Mouse (Mus musculus) ES-CJ7 (cell line): ENCODE results near the gene Gemin4.

Experiments
- DNase-seq: peaks from one replicate; pipeline ENCODE4 v3.0.0; 2011; ENCODE audit warnings: low read depth, low spot score

Gemin4 gene

GRCm38 (mm10) chr11:76217390-76217800 lies at the start of gene Gemin4, which contains the start of gene Dbil5:
TSS of gene Gemin4 (minus strand) at chr11:76217664.
TSS of gene Dbil5 (plus strand) at chr11:76217608.
- peak; percentile 99 for DNase-seq

- peak; percentile 67 for DNase-seq
These were observed 45.3 kb upstream of the Gemin4 start for GRCm38 (mm10) chr11:76262611-76263351.

DNA sequence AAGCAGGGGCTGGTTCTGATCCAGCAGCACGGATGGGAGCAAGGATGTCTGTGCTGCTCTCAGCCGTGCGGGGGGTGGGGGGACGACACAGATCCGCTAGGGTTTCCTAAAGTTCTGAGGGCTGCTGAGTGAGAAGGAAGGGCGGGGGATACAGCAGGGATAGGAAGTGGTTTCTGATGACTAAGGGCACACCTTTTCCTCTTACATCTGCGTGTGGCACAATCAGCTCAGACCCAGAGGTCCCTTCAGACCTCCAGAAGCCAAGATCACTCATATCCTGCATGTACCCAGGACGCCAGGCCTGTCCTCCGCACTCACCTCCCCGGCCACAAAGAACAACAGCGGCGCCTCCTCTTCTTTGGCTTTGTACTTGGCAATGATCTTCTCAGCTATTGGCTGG lies 43.8 kb upstream of the Gemin4 start:
- no peak for DNase-seq

GRCm38 (mm10) chr11:76260208-76261050 lies 43.0 kb upstream of the Gemin4 start:
- DNase-seq: no peak

DNA sequence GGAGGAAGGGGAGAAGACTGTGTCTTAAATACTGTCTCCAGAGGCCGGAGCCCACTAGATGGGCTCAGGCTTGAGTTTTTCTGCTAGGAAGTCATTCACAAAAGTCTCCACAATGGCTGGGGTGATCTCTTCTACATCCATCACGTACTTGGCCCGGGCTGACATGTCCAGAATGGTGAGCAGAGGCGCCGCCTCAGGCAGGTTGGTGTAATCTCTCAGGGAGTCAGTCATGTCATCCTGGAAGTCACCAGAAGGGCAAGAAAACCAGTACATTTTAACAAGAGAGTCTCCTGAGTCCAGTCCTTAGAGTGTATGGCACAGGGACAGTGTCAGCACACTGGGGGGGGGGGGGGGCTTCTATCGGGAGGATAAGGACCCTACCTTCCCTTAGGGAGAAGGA lies 41.0 kb upstream of the Gemin4 start:
- peak; percentile 45 for DNase-seq

GRCm38 (mm10) chr11:76257386-76257785 lies 39.9 kb upstream of the Gemin4 start:
- no peak for DNase-seq

GRCm38 (mm10) chr11:76256129-76256528 lies 38.7 kb upstream of the Gemin4 start:
- DNase-seq: no peak

- no peak for DNase-seq
These were observed 38.1 kb upstream of the Gemin4 start for GRCm38 (mm10) chr11:76255431-76256001.

DNA sequence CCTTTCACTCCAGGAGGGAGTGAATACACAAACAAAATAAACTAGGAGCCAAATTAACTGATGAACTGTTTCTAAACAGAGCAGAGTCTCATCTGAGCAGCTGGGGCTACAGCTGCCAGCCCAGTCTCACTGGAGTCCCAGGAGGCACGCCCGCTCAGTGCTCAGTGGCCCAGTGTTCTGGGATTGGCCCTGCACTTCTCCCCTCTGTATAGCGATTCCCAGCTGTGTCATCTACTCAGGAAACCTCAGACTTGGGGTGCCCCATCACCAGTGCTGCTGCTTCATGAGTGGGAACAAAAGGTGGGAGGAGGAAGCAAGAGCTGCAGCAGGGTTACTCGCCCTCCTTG lies 36.4 kb upstream of the Gemin4 start:
- DNase-seq: no peak

- peak; percentile 61 for DNase-seq
These were observed 35.9 kb upstream of the Gemin4 start for GRCm38 (mm10) chr11:76253145-76253917.

DNA sequence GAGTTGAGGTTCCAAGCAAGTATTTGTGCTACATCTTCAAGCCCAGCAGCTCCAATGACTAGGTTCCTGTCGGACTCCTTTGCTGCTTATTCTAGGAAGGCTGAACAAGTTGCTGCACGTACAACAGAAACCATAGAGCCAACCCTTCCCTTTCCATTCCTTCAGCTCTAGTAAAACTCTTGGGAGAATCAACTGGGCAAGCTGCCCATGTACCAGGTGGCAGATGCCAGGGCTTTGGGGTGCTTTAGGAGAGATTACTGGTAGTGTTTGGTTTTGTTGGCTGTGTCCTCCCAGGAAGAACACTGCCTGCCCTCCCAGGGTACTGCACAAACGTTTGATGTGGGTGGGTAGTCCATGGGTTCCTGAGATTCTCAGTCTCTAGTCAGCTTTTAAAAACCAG lies 34.6 kb upstream of the Gemin4 start:
- DNase-seq: no peak

DNA sequence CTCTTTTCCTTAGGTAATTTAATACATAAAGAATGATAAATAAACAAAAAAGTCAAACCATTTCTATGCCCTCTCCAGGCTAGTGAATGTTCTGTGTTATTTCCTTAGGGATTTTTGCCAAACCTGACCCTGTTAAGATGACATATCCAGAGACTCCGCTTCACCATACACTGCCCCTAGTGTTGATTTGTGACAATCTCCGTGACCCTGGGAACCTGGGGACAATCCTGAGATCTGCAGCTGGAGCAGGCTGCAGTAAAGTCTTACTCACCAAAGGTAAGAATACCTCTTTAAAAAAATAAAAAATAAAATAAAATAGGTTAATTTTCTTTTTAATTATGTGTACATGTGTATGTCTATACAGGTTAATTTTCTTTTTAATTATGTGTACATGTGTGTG lies 29.8 kb upstream of the Gemin4 start:
- DNase-seq: peak; percentile 57

DNA sequence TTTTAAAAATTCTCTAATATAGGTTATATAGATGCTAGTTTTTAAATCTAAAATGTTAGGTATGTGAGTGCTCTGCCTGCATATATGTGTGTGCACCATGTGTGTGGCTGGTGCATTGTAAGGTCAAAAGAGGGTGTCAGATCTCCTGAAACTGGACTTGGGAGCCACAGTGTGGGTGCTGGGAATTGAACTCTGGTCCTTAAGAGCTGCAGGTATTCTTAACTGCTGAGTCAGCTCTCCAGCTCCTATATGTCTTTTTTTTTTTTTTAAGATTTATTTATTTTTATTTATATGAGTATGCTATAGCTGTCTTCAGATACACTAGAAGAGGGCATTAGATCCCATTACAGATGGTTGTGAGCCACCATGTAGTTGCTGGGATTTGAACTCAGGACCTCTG lies 29.0 kb upstream of the Gemin4 start:
- DNase-seq: no peak

- DNase-seq: no peak
These were observed 26.5 kb upstream of the Gemin4 start for GRCm38 (mm10) chr11:76243811-76244546.

DNA sequence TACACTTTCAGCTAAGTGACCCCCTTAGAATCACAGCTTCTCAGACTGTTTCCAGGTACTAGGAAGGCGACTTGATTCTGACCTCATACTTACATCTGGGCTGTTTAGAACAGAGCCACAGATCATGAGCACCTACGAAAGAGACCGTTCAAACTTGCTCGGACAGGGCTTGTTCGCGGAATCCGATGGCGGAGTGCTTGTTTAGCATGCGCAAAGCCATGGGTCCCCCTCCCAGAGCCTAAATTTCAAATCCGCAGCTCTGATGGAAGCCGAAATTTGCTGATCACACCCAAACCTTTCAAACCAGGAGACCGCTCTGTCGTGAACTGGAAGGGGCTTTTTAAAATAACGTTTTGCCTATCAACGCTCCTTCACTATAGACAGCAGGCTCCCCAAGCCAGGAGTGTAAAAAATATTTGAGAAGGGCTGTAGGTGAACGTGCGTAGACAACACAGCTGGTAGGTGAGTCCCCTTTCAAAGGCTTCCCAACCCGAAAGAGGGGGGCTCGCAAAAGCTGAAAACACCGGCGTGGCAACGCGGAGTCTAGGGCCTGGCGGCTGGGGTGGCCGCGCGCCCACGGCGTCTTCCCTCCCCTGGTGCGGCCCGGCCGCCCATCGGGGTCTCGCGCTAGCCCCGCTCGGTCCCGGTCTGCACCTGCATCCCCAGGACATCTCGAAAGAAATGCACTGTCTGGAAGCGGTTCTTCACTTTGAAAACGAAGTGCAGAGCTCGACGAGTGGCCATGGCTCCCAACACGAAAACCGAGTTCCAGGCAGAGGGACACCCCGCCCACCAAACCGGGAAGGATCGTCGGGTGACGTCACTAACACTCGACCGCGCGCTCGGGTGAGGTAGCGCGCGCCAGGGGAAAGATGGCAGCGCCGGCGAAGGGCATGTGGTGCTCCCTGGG lies 25.7 kb upstream of the Gemin4 start, which contains the start of the genes Mrm3 and Glod4:
Mrm3 (plus strand) TSS at position 815 of the 910 bp plus-strand sequence.
Glod4 (minus strand) TSS at position 825 of the 910 bp plus-strand sequence.
- DNase-seq: peak; percentile 85

- DNase-seq: no peak
These were observed 22.3 kb upstream of the Gemin4 start for GRCm38 (mm10) chr11:76239750-76240149.

DNA sequence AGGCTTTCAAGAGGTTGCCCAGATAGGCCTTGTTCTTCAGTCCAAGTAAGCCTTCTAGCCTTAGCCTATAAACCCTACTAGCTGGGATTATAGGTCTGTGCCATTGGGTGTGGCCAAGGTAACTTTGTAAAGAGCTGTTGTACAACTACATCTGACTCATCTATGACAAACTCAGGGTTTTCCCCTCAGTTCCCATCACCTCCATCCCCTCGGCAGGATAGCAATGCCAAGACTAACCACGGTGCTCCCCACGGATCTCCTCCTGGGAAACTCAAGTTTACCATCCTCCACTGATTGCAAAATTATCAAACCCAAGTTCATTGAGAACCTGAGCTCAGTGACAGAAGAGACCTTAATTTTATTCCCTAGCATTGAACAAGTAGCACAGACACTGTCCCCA lies 18.7 kb upstream of the Gemin4 start:
- DNase-seq: no peak

DNA sequence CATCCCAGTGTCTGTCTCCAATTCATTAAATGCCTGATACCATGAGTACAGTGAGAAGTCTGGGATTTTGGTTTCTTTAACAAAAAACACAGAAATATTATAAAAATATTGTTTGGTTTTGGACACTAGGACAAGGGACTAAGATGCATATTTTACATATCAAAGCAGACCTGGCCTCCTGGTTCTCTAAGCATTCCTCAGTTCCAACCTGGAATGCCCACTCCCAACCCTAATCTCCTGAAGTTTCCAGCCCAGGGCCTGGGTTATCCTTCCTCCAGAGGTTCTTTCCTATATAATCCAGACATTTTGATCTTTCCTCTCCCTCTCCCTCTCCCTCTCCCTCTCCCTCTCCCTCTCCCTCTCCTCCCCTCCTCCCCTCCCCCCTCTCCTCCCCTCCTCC lies 7.6 kb upstream of the Gemin4 start:
- no peak for DNase-seq

DNA sequence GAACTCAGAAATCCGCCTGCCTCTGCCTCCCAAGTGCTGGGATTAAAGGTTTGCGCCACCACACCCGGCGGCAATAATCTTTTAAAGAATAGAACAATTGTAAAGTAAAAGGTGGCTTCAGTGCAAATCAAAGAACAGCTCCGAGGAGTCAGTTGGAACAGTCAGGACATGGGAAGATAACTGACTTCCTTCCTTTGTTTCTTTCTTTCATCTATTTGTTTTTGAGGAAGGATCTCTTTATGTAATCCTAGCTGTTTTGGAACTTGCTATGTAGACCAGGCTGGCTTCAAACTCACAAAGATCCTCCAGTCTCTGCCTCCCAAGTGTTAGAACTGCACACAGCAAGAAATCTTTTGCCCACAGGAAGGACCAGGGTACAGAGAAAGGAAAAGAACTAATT lies 7.2 kb upstream of the Gemin4 start:
- peak; percentile 68 for DNase-seq
